Mouse (Mus musculus): Measurements from ENCODE around the gene Aurkaip1.

DNA sequence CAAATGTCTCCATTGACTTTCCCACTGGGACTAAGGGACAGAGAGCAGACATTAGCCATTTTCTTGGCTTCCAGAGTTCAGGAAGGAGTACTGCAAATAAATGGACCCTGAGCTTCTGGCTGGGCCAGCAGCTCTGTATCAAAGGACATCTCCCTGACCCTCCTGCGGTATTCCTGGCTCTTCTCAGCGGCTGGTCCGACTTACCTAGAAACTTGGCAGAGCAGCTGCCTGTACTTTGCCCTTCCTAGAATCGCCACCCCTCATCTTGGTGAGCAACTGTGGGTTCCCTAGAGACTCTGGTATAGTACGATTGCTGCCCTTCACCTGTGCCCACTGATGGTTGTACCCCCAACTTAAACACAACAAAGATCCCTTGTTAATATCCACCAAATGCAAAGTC is 12.2 kb downstream of the Aurkaip1 start:
- no peak for TF ChIP-seq CTCF (IDR thresholded peaks at IDR 0.05; ENCODE audit: extremely low read depth, insufficient read length, insufficient replicate concordance, low read depth, low read length)
- no peak for TF ChIP-seq POLR2A (IDR thresholded peaks at IDR 0.05; ENCODE audit: low read depth, low read length)
